Mouse (Mus musculus) urinary bladder, adult 18-20 months (tissue): ENCODE results near the gene Olfr1275.

ENCODE experiments used
- DNase-seq, 2 experiments: peaks; one replicate each; pipeline ENCODE4 v3.0.0; 2022; ENCODE audit warnings: low spot score in 2 of 2, mixed read lengths in 2 of 2

Olfr1275 gene

GRCm38 (mm10) chr2:111235186-111235585 lies at the start of gene Olfr1275:
Gene Olfr1275 (minus strand): TSS chr2:111235286.
- DNase-seq: no peak

GRCm38 (mm10) chr2:111274006-111274405 lies 38.9 kb upstream of the Olfr1275 start, which contains the start of gene Olfr1277:
Gene Olfr1277 (minus strand): TSS chr2:111274106.
- DNase-seq: no peak

GRCm38 (mm10) chr2:111254216-111254615 lies 19.1 kb upstream of the Olfr1275 start, which contains the start of gene Olfr1276:
Gene Olfr1276 (plus strand): TSS chr2:111254516.
- DNase-seq: no peak

GRCm38 (mm10) chr2:111229502-111229901 lies 5.6 kb downstream of the Olfr1275 start, which contains the start of gene 4930430A15Rik:
Gene 4930430A15Rik (minus strand): TSS chr2:111229602.
- no peak for DNase-seq

- no peak for DNase-seq
These were observed 53.0 kb downstream of the Olfr1275 start for GRCm38 (mm10) chr2:111182068-111182467.
